Mouse (Mus musculus) heart, postnatal 36 days (tissue): ENCODE measurements at regions not wholly inside any gene's neighbourhood (a gene's known extent, or its start where the extent isn't known, plus 50 kb on each side); places are given as distances from the start of the nearest gene placed in this dataset.
A peak's percentile ranks its signal among the peaks of the same experiment; 100 is the strongest.
"Not testable (repeated sequence)": the region's sequence is repeated elsewhere in the genome, so short reads cannot be mapped to it uniquely, and the experiment has no call there.

Experiments
- DNase-seq, 2 experiments: peaks; one replicate each; pipeline ENCODE4 v3.0.0; 2021 to 2022
- intact Hi-C: fragments of 180-260 bp; cut with DNase I; formaldehyde crosslinking; loops from one replicate; pipeline ENCODE4 v1.15.1; 2025

GRCm38 (mm10) chr17:84844950-84845349 lies 54.4 kb upstream of the Lrpprc start:
- intact Hi-C loops = no loop called here
- DNase-seq = no peak

DNA sequence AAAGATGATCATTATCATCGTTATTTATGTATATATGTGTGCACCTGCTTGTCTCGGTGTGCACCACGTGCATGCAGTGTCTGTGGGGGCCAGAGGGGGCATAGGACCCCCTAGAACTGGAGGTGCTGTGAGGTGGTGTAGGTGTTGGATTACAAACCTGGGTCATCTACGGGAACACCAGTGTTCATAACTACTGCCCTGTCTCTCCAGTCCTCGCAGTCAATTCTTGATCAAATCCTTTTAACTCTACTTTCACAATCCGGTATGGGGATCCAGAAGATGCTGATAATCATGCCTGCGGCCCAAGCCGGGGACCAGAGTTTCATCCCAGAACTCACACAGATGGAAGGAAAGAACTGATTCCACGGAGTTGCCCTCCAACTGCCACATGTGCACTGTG lies 55.6 kb upstream of the Lrpprc start:
- intact Hi-C loops = no loop called here
- DNase-seq = no peak

DNA sequence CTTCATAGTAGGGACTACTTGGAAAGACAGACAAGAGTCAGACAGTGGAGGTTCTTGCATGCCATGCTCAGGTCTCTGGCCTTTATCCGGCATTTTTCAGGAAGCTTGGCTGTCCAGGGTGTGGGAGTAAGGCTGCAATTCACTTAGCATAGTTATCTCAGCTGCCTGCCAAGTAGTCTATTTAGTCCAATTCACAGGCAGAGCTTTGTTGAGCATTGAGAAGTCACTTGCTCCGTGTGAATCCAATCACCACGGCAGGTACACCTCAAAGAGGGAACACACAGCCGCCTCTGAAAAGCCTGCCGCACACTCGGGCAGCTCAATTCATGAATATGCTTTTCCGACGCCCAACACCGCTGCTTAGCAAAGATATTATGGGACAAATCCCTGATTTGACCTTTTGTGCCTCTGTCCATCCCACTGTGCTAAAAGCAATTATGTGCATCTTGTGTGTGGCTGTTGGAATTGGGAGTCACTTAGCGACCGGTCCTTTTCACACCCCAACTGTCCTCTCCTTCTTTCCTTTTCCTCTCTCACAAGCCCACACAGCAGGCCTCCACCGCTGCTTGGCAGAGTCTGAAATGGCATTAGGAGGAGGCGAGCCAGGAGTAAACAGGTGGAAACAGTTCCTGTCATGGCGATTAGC lies 57.9 kb upstream of the Lrpprc start:
- intact Hi-C loops = no loop called here
- DNase-seq = no peak

- DNase-seq = no peak
- intact Hi-C loops = no loop called here
Measured at GRCm38 (mm10) chr17:84849031-84849405, 58.4 kb upstream of the Lrpprc start.

GRCm38 (mm10) chr17:84850464-84850863 lies 59.9 kb upstream of the Lrpprc start:
- intact Hi-C loops = no loop called here
- DNase-seq = no peak

DNA sequence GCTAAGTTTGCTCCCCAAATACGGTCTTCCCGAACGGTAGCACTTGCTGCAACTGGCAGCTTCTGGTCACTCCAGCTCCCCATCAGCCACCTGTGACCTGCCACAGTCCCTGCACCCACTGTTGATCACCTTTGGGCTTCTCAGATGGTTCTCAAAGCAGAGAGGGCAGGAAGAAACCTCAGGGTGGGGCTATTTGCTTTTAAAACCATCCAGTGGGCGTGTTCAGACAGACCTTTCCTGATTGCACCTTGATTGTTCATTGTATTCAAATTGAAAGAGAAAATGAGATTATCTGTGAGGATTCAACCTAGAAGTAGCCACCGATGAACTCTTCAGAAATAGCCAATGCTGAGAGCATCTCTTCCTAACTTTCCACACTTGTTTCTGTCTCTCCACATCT lies 60.3 kb upstream of the Lrpprc start:
- intact Hi-C loops = no loop called here

DNA sequence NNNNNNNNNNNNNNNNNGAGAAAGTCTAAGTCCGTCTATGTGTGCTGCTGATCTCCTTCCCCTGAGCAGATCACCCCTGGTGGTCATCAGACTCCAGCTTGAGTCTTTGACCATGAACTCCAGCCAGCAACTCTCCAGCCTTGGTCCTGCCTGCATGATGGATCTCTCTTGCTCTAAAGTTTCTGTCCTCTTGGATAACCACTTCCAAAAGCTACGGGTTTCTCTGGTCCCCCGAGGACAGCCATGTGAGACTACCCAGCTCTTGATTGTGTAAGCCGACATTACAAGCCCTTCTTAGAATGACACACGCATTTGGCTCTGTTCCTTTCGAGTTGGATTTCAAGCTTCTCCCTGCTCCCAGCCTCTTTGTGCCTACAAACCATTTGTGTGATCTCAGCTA lies 66.4 kb upstream of the Lrpprc start:
- intact Hi-C loops = no loop called here
- DNase-seq = no peak

More for the DNA sequence above, 60.3 kb upstream of the Lrpprc start:
- DNase-seq = no peak

GRCm38 (mm10) chr17:84858830-84859229 lies 68.2 kb upstream of the Lrpprc start:
- no peak for DNase-seq
- intact Hi-C loops = no loop called here

DNA sequence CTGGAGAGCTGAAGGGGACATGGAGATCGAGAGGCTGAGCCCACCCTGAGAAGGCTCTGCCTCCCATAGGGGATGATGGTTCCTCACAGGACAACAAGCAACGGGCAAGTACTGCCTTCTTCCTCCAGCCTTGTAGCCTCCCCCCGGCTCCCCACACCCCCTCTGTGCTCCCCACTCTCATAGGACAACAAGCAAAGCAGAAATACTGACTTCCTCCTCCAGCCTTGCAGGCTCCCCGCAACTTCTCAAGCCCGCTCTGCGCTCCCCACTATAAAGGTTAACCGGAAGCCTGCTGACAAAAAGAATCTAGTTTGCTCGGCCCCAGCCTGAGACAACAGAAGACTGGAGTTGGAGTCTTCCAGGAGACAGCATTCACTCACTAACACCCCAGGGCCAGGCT lies 69.3 kb upstream of the Lrpprc start:
- no peak for DNase-seq
- intact Hi-C loops = no loop called here

- DNase-seq = no peak
- intact Hi-C loops = no loop called here
Measured at GRCm38 (mm10) chr17:84860835-84861234, 70.2 kb upstream of the Lrpprc start.

GRCm38 (mm10) chr17:84864231-84864630 lies 73.6 kb upstream of the Lrpprc start:
- DNase-seq, intact Hi-C loops: not testable (repeated sequence)

DNA sequence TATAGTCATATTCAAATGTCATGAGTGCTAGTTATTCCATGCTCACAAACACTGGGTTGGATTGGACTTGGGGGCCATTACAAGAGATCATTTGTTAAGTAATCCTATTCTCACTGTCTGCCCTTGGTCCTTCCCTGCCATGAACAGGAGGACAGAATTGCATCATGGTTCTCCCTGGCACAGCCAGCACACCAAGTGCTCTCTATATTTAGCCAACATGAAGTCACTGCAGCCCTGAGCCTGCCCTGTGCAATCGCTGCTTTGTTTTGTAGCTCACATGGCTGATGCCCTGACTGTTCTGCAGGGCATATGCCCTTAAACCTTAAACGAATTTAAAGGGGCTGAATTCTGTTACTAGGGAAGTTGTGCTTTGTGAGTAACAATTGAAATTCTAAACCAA lies 74.6 kb upstream of the Lrpprc start:
- intact Hi-C loops = no loop called here
- peak; percentile 19 to 25 for DNase-seq

DNA sequence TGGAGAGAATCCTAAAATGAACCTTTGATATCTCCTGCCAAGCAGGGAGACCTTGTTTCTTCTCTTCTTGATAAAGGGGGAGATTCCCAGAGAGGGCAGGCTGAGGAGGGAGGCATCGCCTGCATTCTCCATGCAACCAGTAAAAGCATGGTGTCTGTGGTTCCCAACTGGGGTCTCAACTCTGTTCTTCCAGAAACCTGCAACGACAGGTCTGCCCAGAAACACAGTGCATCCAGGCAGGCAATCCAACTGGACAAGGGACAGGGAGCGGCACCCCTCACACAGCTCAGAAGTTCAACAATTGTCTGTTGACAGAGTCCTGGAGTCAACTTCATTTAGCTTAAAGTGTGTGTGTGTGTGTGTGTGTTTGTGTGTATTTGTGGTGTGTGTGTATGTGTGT lies 75.0 kb upstream of the Lrpprc start:
- DNase-seq = no peak
- intact Hi-C loops = no loop called here

- intact Hi-C loops = no loop called here
- no peak for DNase-seq
Measured at GRCm38 (mm10) chr17:84869074-84869722, 78.6 kb upstream of the Lrpprc start.

DNA sequence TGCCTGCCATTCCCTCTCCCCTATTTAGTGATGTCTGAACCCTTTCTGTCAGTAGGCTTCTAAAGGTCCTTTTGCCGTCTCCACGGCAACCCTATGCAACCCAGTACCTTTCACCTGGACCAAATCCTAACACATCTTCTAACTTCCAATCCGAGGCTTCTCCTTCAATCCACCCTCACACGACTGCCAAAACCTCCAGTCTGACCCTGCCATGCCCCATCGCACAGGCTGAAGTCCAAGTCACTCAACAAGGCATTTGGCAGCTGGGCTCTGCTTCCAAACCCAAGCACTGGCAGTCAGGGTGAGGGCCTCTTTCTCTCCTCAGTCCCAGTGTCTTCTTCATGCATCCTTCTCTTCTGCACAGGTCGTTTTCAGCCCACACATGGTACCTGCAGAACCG lies 83.0 kb upstream of the Lrpprc start:
- intact Hi-C loops = no loop called here
- DNase-seq = peak; percentile 34 to 55

DNA sequence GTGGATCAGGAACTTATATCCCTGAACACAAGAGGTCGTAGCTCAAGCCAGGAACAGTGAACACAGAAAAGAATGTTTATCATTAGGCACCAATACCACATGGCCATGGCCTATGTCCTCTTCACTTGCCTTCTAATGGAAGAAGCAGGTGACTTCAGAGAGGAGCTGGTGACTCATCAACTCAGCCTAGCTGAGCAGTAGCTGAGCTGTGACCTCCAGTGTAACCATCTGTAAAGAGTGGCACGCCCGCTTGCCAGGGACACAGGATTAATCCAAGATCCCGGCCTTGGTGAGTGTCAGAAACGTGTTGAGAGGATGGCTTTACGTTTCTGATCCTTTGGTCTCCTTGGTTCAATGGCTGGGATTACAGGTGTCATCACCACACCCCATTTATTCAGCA lies 82.0 kb upstream of the Ppm1b start:
- DNase-seq = no peak
- intact Hi-C loops = no loop called here

- intact Hi-C loops = loop anchor here (5.0 kb wide), 1 partner anchor 212 kb away; no protein-coding TSS in a partner anchor
- no peak for DNase-seq
Measured at GRCm38 (mm10) chr17:84875031-84875430, 81.5 kb upstream of the Ppm1b start.

- intact Hi-C loops = loop anchor here (5.0 kb wide), 1 partner anchor 211 kb away; no protein-coding TSS in a partner anchor
- DNase-seq = no peak
Measured at GRCm38 (mm10) chr17:84876037-84876436, 80.5 kb upstream of the Ppm1b start.

DNA sequence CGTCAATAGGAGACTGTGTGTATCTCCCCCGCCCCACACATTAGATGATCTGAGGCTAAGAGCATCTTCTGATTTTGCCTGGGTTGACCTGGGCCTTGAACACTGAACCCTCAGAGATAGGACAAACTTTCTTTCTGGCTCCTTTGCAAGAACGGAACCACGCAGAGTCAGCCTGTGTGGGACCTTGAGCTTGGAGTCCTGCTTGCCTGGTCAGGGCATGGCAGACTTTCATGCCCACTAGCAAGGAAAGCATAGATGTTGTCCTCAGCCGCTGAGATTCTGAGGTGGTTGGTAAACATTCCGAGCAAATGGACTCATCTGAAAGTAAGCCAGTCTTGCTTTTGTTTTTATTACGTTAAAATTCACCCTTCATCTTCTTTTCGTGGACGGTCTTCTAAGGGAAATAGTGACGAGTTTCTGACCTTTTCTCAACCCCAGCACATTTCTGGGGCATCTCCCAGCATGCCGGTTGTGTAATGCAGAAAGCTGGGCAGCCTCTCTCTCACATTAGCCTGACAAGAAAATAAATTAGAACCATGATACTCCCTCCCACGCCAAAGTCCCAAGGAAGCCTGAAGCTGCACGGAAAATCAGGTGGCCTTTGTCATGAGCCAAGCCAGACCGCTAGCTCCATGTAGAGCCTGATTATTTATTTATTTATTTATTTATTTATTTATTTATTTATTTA lies 79.2 kb upstream of the Ppm1b start:
- intact Hi-C loops = loop anchor here (5.0 kb wide), 1 partner anchor 210 kb away; no protein-coding TSS in a partner anchor
- peak in 1 of 2 experiments; percentile 6 for DNase-seq

DNA sequence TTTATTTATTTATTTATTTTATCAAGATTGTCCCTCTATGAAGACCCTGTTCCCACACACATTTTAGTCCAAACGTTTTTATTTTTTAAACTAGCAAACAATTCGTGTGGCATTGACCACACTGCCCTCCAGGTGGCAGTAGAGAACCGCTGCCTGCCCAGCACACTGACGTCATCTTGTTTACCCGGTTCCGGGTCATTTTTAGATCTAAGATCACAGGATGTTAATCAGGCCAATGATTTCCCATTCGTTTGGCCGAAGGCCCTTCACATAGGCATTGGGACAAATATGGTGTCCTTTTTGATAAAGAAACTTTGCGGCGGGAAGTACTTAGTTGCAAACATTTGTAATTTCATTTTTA lies 78.7 kb upstream of the Ppm1b start:
- intact Hi-C loops = loop anchor here (1.0 to 5.0 kb wide), 5 partner anchors 81 to 755 kb away; no protein-coding TSS in a partner anchor
- DNase-seq = peak; percentile 74 to 78

DNA sequence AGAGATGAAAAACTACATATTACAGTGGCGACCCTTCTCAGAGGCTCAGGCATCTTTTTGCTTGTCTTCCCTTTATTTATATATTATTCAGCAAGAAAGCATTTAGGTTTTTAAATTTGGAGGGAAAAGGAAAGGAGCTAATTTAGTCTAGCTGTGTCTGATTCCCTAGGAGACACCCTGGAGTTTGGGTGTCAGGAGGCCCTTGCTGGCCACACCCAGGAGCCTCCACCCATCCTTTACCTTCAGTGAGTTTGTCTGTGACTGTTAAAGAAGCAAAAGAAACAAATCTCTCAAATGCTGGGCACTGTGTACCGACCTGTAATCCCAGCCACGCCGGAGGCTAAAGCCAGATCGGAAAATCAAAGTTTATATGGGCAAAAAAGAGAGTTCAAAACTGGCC lies 78.2 kb upstream of the Ppm1b start:
- DNase-seq = no peak
- intact Hi-C loops = loop anchor here (1.0 to 5.0 kb wide), 5 partner anchors 80 to 754 kb away; no protein-coding TSS in a partner anchor

- DNase-seq = no peak
- intact Hi-C loops = loop anchor here (2.0 to 5.0 kb wide), 3 partner anchors 80 to 754 kb away; no protein-coding TSS in a partner anchor
Measured at GRCm38 (mm10) chr17:84879146-84879545, 77.4 kb upstream of the Ppm1b start.
